ENCODE assay signal across 14 mouse cellular contexts in genomic region chr1:135771573-135771970, GRCm38 (mm10). TPM values are rescaled to one million over a fixed set of nuclear protein-coding genes. Genes with fewer than 3 reads are reported as not detected.
DNase-seq lines count a peak whose midpoint lies in the region; ATAC-seq lines count a peak whose summit lies in the region.
"Had no signal": no experiment of that assay in that cellular context is flagged by ENCODE, and none has a peak within 500 bp of the region (broad histone marks: within the 10 kb centered on the region; RNA-seq: fewer than 3 reads in every experiment).

No protein-coding gene starts in this region.

- H3K4me2 ChIP-seq in heart, embryonic 16.5 days (ENCODE audit: low read depth, low read length): no peak overlapping the region
- no peak overlapping the region for H3K4me2 ChIP-seq in midbrain, embryonic 16.5 days (ENCODE audit: low read length)
- H3K4me2 ChIP-seq in midbrain, embryonic 14.5 days (ENCODE audit: low read length): no peak overlapping the region
- H3K4me2 ChIP-seq: limb, embryonic 13.5 days; midbrain, embryonic 13.5 days had no signal

- H3K36me3 ChIP-seq in heart, embryonic 16.5 days (ENCODE audit: control insufficient read depth, insufficient read depth): peaks cover 16% of the 10 kb centered on the region
- 0 out of 2 replicates have a peak, but pooled peaks cover 2% of the 10 kb centered on the region for H3K36me3 ChIP-seq in midbrain, embryonic 16.5 days (ENCODE audit: control insufficient read depth, insufficient read depth, low read length)
- no peaks in the 10 kb centered on the region for H3K36me3 ChIP-seq in midbrain, embryonic 14.5 days (ENCODE audit: control insufficient read depth, insufficient read depth, low read length)

- H3K9me3 ChIP-seq in heart, embryonic 16.5 days (replicated peaks; ENCODE audit: control insufficient read depth, low read length): no peaks in the 10 kb centered on the region
- H3K9me3 ChIP-seq in midbrain, embryonic 16.5 days (replicated peaks; ENCODE audit: control insufficient read depth, low read length, poor library complexity, severe bottlenecking): no peaks in the 10 kb centered on the region
- no peaks in the 10 kb centered on the region for H3K9me3 ChIP-seq in midbrain, embryonic 14.5 days (ENCODE audit: control insufficient read depth, low read length)
- H3K9me3 ChIP-seq: limb, embryonic 13.5 days; midbrain, embryonic 13.5 days had no signal

- ATAC-seq in heart, embryonic 16.5 days (replicated peaks; ENCODE audit: extremely low read depth, insufficient read depth, low FRiP score): no peak
- ATAC-seq in midbrain, embryonic 16.5 days: no peak
- no peak for ATAC-seq in midbrain, embryonic 14.5 days (ENCODE audit: low FRiP score, low TSS enrichment)
- ATAC-seq: midbrain, embryonic 13.5 days had no signal

- DNase-seq in heart, postnatal 36 days: no peak
- DNase-seq in midbrain, embryonic 14.5 days: no peak
- DNase-seq in adipocyte (ENCODE audit: low spot score): peak; percentile 25
- no peak for DNase-seq in right cerebral cortex, postnatal 4 days
- DNase-seq in right cerebral cortex, adult 18-20 months: no peak
- DNase-seq: cerebellum, adult 9-10 months; forebrain, postnatal 0 days; kidney, postnatal 10 days; right cerebral cortex, postnatal 14 days had no signal

- H3K27ac ChIP-seq in heart, embryonic 16.5 days (ENCODE audit: low read length): 0 out of 2 replicates have a peak overlapping the region, but pooled peaks have one; percentile 9
- H3K27ac ChIP-seq in midbrain, embryonic 16.5 days (ENCODE audit: low read length): peak overlapping the region; percentile 24; the same call in 1 of the 2 replicates
- H3K27ac ChIP-seq in midbrain, embryonic 14.5 days (replicated peaks; ENCODE audit: low read depth, low read length): no peak overlapping the region
- H3K27ac ChIP-seq: midbrain, embryonic 13.5 days had no signal

- no peak overlapping the region for H3K4me3 ChIP-seq in heart, embryonic 16.5 days (ENCODE audit: low read length)
- no peak overlapping the region for H3K4me3 ChIP-seq in midbrain, embryonic 16.5 days (ENCODE audit: low read depth, low read length)
- H3K4me3 ChIP-seq in midbrain, embryonic 14.5 days (replicated peaks; ENCODE audit: low read depth, low read length): no peak overlapping the region
- H3K4me3 ChIP-seq: limb, embryonic 13.5 days; midbrain, embryonic 13.5 days had no signal

- H3K9ac ChIP-seq in heart, embryonic 16.5 days (ENCODE audit: low read length): no peak overlapping the region
- no peak overlapping the region for H3K9ac ChIP-seq in midbrain, embryonic 16.5 days (ENCODE audit: low read depth, low read length)
- H3K9ac ChIP-seq in midbrain, embryonic 14.5 days (replicated peaks; ENCODE audit: low read length): no peak overlapping the region
- H3K9ac ChIP-seq: forebrain, postnatal 0 days; limb, embryonic 13.5 days had no signal

- H3K4me1 ChIP-seq in heart, embryonic 16.5 days (ENCODE audit: control insufficient read depth, insufficient read depth, low read length): peaks cover 48% of the 10 kb centered on the region
- H3K4me1 ChIP-seq in midbrain, embryonic 16.5 days (ENCODE audit: control insufficient read depth, insufficient read depth, low read length): peaks cover 13% of the 10 kb centered on the region
- H3K4me1 ChIP-seq in midbrain, embryonic 14.5 days (ENCODE audit: control insufficient read depth, insufficient read depth, low read length): peaks cover 14% of the 10 kb centered on the region

- H3K27me3 ChIP-seq in heart, embryonic 16.5 days (ENCODE audit: control insufficient read depth, insufficient read depth, low read length): no peaks in the 10 kb centered on the region
- H3K27me3 ChIP-seq in midbrain, embryonic 16.5 days (ENCODE audit: control insufficient read depth, insufficient read depth, low read depth, low read length): no peaks in the 10 kb centered on the region
- H3K27me3 ChIP-seq in midbrain, embryonic 14.5 days (ENCODE audit: control insufficient read depth, insufficient read depth, low read length): no peaks in the 10 kb centered on the region
- H3K27me3 ChIP-seq: limb, embryonic 13.5 days had no signal

- intact Hi-C loops in heart, postnatal 36 days (cut with DNase I): no loop called here

- WGBS in heart, embryonic 16.5 days: 69% methylated on average over 8 of the region's 8 CpGs
- WGBS in midbrain, embryonic 16.5 days: 71% methylated on average over 8 of the region's 8 CpGs
- 72% methylated on average over 8 of the region's 8 CpGs for WGBS in midbrain, embryonic 14.5 days

RNA-seq across cellular contexts. Expression of gene Phlda3, which starts 5.7 kb away (rescaled TPM):
- 77.1 and 80.4 TPM in 2 replicates for polyA plus RNA-seq in heart, embryonic 16.5 days (2015; fragmentation: Nextera tagmentation; extraction: Ambion mirVana)
- 10 to 100 TPM in 1 of 2 experiments, 1 to 10 TPM in 1; 9.7 to 13.3 TPM for total RNA-seq in heart, postnatal 36 days (2021)
- polyA plus RNA-seq in midbrain, embryonic 16.5 days (2015; fragmentation: Nextera tagmentation; extraction: Ambion mirVana): 26.6 and 33.0 TPM in 2 replicates
- polyA plus RNA-seq in midbrain, embryonic 14.5 days (2014; fragmentation: Nextera tagmentation; extraction: Ambion mirVana): 20.7 and 25.1 TPM in 2 replicates

RNA-seq across cellular contexts. Expression of gene Tnni1, which starts 7.7 kb away (rescaled TPM):
- 4,265 and 4,826 TPM in 2 replicates for polyA plus RNA-seq in heart, embryonic 16.5 days (2015; fragmentation: Nextera tagmentation; extraction: Ambion mirVana)
- 1 to 10 TPM; 1.0 to 1.4 TPM for total RNA-seq in heart, postnatal 36 days (2021)
- 0.35 and 1.1 TPM in 2 replicates for polyA plus RNA-seq in midbrain, embryonic 16.5 days (2015; fragmentation: Nextera tagmentation; extraction: Ambion mirVana)
- polyA plus RNA-seq in midbrain, embryonic 14.5 days (2014; fragmentation: Nextera tagmentation; extraction: Ambion mirVana): 0.43 TPM in 1 of 2 replicates, not detected in the other

RNA-seq across cellular contexts. Expression of gene Lad1, which starts 46.8 kb away (rescaled TPM):
- polyA plus RNA-seq in heart, embryonic 16.5 days (2015; fragmentation: Nextera tagmentation; extraction: Ambion mirVana): 5.9 TPM in 2 replicates
- total RNA-seq in heart, postnatal 36 days (2021): 1 to 10 TPM; 5.6 to 8.2 TPM
- 0.95 and 1.3 TPM in 2 replicates for polyA plus RNA-seq in midbrain, embryonic 16.5 days (2015; fragmentation: Nextera tagmentation; extraction: Ambion mirVana)
- 0.58 and 1.0 TPM in 2 replicates for polyA plus RNA-seq in midbrain, embryonic 14.5 days (2014; fragmentation: Nextera tagmentation; extraction: Ambion mirVana)
- total RNA-seq: gastrocnemius, adult 8-10 months had no signal

RNA-seq across cellular contexts. Expression of gene Csrp1, which starts 51.7 kb away (rescaled TPM):
- 160 and 174 TPM in 2 replicates for polyA plus RNA-seq in heart, embryonic 16.5 days (2015; fragmentation: Nextera tagmentation; extraction: Ambion mirVana)
- 10 to 100 TPM; 46.5 to 52.8 TPM for total RNA-seq in heart, postnatal 36 days (2021)
- polyA plus RNA-seq in midbrain, embryonic 16.5 days (2015; fragmentation: Nextera tagmentation; extraction: Ambion mirVana): 11.4 and 13.1 TPM in 2 replicates
- 13.2 and 16.1 TPM in 2 replicates for polyA plus RNA-seq in midbrain, embryonic 14.5 days (2014; fragmentation: Nextera tagmentation; extraction: Ambion mirVana)

Comparison
In these comparisons a context has a peak if more than half of its experiments do, and no peak if none do; other contexts are left out.
1. RNA of gene Tnni1, which starts 7.7 kb away (polyA plus RNA-seq): 4,265 to 4,826 TPM in heart, embryonic 16.5 days; 0.43 TPM in midbrain, embryonic 14.5 days and 0.35 to 1.1 TPM in midbrain, embryonic 16.5 days; every median in the first group is over 1,000 times any median in the second.